Mouse (Mus musculus) neural tube, postnatal 0 days (tissue): ENCODE results near the gene Sympk. TPM values are rescaled to one million over a fixed set of nuclear protein-coding genes. Genes with fewer than 3 reads are reported as not detected.

Experiments used
- microRNA-seq: library from miRNA; unstranded; fragments of <30 nt; microRNA quantifications from one replicate; pipeline ENCODE4, GENCODE M21; 2016
- polyA plus RNA-seq: library from polyadenylated mRNA; unstranded; fragments of >200 nt; fragmentation: Nextera tagmentation; extraction: Ambion mirVana; gene quantifications from 2 replicates; pipeline ENCODE4 v1.2.1, GENCODE M21; 2015

Gene Sympk
- polyA plus RNA-seq: 18.4 and 21.6 TPM in 2 replicates

DNA sequence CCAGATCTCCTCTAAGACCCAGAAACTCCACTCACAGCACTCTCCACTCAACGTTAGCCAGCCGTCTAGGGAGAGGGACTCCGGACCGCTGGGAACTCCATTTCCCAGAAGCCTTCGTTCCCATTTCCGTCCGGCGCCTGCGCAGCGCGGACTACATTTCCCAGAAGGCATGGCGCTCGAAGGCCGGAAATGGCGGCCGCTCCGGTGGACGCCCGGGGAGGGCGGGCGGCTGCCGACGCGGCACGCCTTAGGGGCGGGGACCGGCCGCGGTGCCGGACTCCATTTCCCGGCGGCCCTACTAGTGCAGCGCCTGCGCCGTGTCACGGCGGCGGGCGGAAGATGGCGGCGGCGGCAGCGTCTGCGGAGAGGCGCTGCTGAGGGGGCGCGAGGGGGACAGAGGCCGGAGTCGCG lies at the start of gene Sympk:
TSS of gene Sympk (plus strand) at position 282 of the 411 bp plus-strand sequence.

GRCm38 (mm10) chr7:18987100-18987499 lies 37.1 kb upstream of the Sympk start, which contains the start of gene Nanos2:
TSS of gene Nanos2 (plus strand) at chr7:18987400.

GRCm38 (mm10) chr7:18990601-18991295 lies 33.4 kb upstream of the Sympk start, which contains the start of gene Mypop:
TSS of gene Mypop (plus strand) at chr7:18991245.

GRCm38 (mm10) chr7:19003902-19004630 lies 20.1 kb upstream of the Sympk start, which contains the start of gene Irf2bp1:
TSS of gene Irf2bp1 (plus strand) at chr7:19004044.

DNA sequence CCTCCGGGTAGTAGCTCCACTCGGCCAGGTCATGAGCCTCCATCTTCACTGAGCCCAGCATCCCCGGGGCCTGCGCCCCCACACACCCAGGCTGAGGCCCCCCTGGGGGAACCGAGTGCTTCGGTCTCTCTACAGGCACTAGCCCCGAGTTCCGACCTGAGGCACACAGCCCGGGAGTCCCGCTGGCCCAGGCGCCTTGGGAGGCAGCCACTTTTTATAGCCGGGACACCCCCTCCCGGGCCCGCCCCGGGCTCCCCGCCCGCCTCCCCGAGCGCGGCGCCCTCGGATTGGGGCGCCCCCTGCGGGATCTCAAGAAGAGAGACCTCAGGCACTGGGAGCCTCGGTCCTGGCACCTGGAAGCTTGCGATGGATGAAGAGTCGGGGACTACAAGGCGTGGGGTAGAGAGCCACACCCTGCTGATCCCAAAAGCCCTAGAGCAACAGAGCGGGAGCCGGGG lies 791 bp upstream of the Sympk start, which contains the start of gene Foxa3:
TSS of gene Foxa3 (minus strand) at position 182 of the 458 bp plus-strand sequence.

GRCm38 (mm10) chr7:19054047-19054776 lies 30.0 kb downstream of the Sympk start, which contains the start of gene Rsph6a:
TSS of gene Rsph6a (plus strand) at chr7:19054690.

DNA sequence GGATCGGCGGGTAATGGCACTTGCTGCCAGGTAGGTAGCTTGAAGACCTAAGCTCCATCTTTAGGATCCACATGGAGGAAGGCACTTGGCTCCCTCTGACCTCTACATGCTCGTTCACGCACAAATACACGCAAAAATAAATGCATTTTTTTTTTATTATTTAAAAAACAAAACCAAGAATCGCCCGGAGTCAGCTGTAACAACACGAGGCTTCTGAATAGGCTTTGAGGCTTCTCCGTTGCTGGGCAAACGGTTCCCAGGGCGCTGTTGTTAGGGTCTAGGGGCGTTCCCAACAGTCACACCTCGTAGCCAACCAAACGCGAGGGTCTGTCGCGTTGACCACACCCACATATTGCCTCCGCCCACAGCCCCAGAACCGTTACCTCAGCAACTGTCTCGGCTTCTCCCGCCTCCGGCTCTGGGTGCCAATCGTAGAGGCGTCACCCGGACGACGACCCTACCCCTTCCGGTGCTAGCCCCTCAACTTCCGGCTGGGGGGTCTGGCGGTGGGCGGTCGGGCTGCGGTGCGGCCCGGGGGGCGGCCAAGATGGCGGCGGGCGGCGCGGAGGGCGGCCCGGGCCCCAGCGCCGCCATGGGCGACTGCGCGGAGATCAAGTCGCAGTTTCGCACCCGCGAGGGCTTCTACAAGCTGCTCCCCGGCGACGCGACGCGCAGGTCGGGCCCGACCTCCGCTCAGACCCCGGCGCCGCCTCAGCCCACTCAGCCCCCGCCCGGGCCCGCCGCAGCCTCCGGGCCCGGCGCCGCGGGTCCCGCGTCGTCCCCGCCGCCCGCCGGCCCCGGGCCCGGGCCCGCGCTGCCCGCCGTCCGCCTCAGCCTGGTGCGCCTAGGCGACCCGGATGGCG lies 51.8 kb downstream of the Sympk start, which contains the start of gene Dmwd:
TSS of gene Dmwd (plus strand) at position 505 of the 863 bp plus-strand sequence.

GRCm38 (mm10) chr7:19083701-19084100 lies 59.5 kb downstream of the Sympk start, which contains the start of gene Dmpk:
TSS of gene Dmpk (plus strand) at chr7:19083849.

GRCm38 (mm10) chr7:19094471-19094825 lies 70.3 kb downstream of the Sympk start, which contains the start of gene Six5:
TSS of gene Six5 (plus strand) at chr7:19094594.

Small RNAs within 50 kb of the gene (microRNA-seq; reads per million reads assigned to microRNA genes)
- gene Mir3100: not detected

Other genes starting within 250 kb of the Sympk start
- not detected in 2 replicates for gene Psg19, start 225.9 kb upstream of the Sympk start, polyA plus RNA-seq
- not detected in 2 replicates for gene Psg17, start 202.8 kb upstream of the Sympk start, polyA plus RNA-seq
- 0.99 and 1.1 TPM in 2 replicates for gene Mill2, start 184.4 kb upstream of the Sympk start, polyA plus RNA-seq
- gene Pglyrp1, start 153.0 kb upstream of the Sympk start, polyA plus RNA-seq: 31.9 and 32.6 TPM in 2 replicates
- 43.1 and 48.7 TPM in 2 replicates for gene Ccdc61, start 114.0 kb upstream of the Sympk start, polyA plus RNA-seq
- gene Nova2, start 98.5 kb upstream of the Sympk start, polyA plus RNA-seq: 9.7 and 10.6 TPM in 2 replicates
- gene Nanos2, start 37.0 kb upstream of the Sympk start, polyA plus RNA-seq: 0.90 and 1.1 TPM in 2 replicates
- gene Mypop, start 33.1 kb upstream of the Sympk start, polyA plus RNA-seq: 12.1 and 12.5 TPM in 2 replicates
- 29.7 and 30.6 TPM in 2 replicates for gene Irf2bp1, start 20.3 kb upstream of the Sympk start, polyA plus RNA-seq
- gene Foxa3, start 839 bp upstream of the Sympk start, polyA plus RNA-seq: not detected in 2 replicates
- gene Rsph6a, start 30.3 kb downstream of the Sympk start, polyA plus RNA-seq: 0.35 and 0.36 TPM in 2 replicates
- 48.3 and 65.5 TPM in 2 replicates for gene Dmwd, start 51.9 kb downstream of the Sympk start, polyA plus RNA-seq
- 7.8 TPM in 2 replicates for gene Dmpk, start 59.5 kb downstream of the Sympk start, polyA plus RNA-seq
- 1.9 and 2.0 TPM in 2 replicates for gene Six5, start 70.2 kb downstream of the Sympk start, polyA plus RNA-seq
- gene Gm4969, start 94.0 kb downstream of the Sympk start, polyA plus RNA-seq: 6.2 and 6.3 TPM in 2 replicates
- 10.3 and 11.0 TPM in 2 replicates for gene Fbxo46, start 95.5 kb downstream of the Sympk start, polyA plus RNA-seq
- gene Qpctl, start 124.9 kb downstream of the Sympk start, polyA plus RNA-seq: 25.2 and 26.6 TPM in 2 replicates
- 115 and 116 TPM in 2 replicates for gene Snrpd2, start 125.3 kb downstream of the Sympk start, polyA plus RNA-seq
- gene Gipr, start 141.8 kb downstream of the Sympk start, polyA plus RNA-seq: 0.84 and 1.1 TPM in 2 replicates
- gene Eml2, start 152.0 kb downstream of the Sympk start, polyA plus RNA-seq: 26.8 and 28.3 TPM in 2 replicates
- gene Gpr4, start 188.2 kb downstream of the Sympk start, polyA plus RNA-seq: 5.1 and 5.6 TPM in 2 replicates
- 33.3 and 38.2 TPM in 2 replicates for gene Opa3, start 204.0 kb downstream of the Sympk start, polyA plus RNA-seq
- 31.8 and 36.1 TPM in 2 replicates for gene Vasp, start 247.4 kb downstream of the Sympk start, polyA plus RNA-seq